Mouse (Mus musculus) gastrocnemius, adult 2 months (tissue): ENCODE results near the gene Cwc22. TPM values are rescaled to one million over a fixed set of nuclear protein-coding genes. Genes with fewer than 3 reads are reported as not detected.
A peak's percentile ranks its signal among the peaks of the same experiment; 100 is the strongest.

Experiments used
- DNase-seq: peaks from one replicate; pipeline ENCODE4 v3.0.0; 2022
- H3K27ac ChIP-seq: fragments of 200-600 bp; 2 replicates; pipeline ENCODE4 v1.8.1; 2022; ENCODE audit warnings: mild to moderate bottlenecking
- H3K4me3 ChIP-seq: fragments of 200-600 bp; 2 replicates; pipeline ENCODE4 v1.8.1; 2022; ENCODE audit warnings: mild to moderate bottlenecking, moderate library complexity
- CTCF ChIP-seq: fragments of 200-600 bp; IDR thresholded peaks from 2 replicates; pipeline ENCODE4 v1.8.1; 2022; ENCODE audit warnings: antibody characterized with exemption, mild to moderate bottlenecking, moderate library complexity
- intact Hi-C: fragments of 180-260 bp; cut with DNase I; formaldehyde crosslinking; loops from one replicate; pipeline ENCODE4 v1.15.1; 2025
- total RNA-seq, 2 experiments: library from RNA; stranded (reverse); gene quantifications; 2 replicates each; pipeline ENCODE4 v1.2.3; 2021

Gene Cwc22
- total RNA-seq, 2 experiments from 2014 or later: 13.9 to 14.2 TPM

DNA sequence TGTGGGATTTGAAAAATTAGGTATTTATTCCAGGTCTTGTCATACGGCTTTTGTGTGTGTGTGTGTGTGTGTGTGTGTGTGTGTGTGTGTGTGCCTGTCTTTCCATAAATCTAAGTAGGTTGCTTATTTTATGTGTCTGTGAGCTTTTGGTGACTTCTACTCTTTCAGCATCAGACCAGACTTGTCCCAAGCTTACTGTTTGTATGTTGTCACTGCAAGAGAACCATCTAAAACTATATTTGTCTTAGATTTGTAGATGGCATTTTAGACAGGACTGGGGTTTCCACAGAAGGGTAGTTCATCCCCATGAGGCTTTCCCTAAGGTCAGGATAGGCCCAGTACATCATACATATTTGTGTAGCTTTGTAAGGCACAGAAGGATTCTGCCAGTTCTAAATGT is 13.2 kb upstream of the Cwc22 start:
- TF ChIP-seq CTCF: no peak
- DNase-seq: no peak
- Histone ChIP-seq H3K27ac (no peak overlapping the region), H3K4me3 (no peak overlapping the region)
- intact Hi-C loops: no loop called here

DNA sequence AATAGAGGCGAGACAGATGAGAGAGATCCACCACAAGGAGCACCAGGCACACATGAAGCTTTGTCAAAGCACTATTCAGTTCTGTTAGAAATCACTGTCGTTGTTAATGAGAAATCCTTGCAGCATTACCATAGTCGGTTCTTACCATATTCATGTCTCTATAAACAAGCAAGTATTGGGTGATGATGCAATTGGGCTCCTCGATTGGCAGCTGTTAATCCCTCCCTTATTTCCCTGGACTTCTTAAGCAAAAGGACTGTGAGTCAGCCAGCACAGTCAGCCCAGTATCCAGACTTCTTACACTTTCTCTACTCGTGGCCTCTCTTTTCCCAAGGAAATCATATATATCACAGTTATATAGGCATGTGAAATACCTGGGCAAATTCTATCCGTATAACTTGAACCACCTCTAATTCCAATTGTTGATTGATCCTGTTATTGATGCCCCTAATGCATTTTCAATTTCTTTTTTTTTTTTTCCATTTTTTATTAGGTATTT is 5.3 kb upstream of the Cwc22 start:
- no peak overlapping the region for H3K27ac ChIP-seq
- DNase-seq: no peak
- no peak overlapping the region for H3K4me3 ChIP-seq
- intact Hi-C loops: no loop called here
- TF ChIP-seq CTCF: no peak

DNA sequence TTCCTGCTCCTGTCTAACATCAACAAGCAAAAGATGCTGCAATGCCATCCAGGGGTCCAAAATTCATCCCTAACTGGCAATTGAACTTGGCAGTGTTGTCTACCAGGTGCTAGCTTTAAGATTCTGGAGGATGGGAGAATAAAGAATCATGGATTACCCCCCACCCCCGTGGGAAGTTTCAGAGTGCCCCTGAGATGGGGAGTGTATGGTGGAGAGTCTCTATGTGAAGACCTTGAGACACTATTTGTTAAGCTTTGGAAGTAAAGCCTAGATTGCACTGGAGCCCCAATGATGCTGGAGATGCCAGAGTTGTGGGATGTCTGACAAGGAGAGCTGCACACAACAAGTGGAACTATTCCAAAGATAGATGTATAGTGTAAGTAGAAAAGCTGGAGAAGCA is 3.9 kb upstream of the Cwc22 start:
- intact Hi-C loops: no loop called here
- TF ChIP-seq CTCF: no peak
- no peak overlapping the region for H3K4me3 ChIP-seq
- no peak for DNase-seq
- no peak overlapping the region for H3K27ac ChIP-seq

DNA sequence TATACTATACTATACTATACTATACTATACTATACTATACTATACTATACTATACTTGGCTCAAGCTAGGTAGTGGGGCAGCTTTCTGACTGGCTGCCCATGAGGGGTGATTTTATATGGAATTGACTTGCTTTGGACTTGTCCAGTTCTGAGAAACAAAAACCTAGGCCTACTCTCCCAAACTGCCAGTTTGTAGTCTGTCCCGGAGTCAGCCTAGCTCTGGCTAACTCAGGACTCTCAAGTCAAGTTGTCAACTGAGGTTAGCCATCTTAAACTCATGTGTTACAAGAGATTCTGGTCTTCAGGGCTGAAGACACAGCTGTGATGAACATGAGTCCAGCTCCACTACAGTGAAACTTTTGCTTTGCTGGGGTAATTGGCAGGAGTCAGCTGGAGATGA is 3.3 kb upstream of the Cwc22 start:
- H3K4me3 ChIP-seq: no peak overlapping the region
- intact Hi-C loops: no loop called here
- no peak for TF ChIP-seq CTCF
- DNase-seq: no peak
- H3K27ac ChIP-seq: no peak overlapping the region

DNA sequence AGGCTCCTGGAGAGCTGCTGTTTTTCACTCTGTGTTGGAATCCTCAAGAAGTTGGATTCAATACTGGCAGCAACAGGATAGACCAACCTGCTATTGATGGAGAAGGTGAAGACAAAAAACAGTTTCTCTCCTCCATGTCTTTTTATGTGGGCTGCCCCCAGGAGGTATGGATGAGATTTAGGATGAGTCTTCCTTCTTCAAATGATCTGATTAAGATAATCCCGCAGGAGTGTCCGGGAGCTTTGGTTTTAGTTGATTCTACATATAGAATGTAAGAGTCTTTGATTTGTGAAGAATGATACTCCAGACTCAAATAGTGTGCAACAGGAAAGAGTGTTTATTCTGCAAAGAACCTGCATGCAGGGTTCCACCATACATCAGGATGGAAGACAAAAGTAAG is 2.7 kb upstream of the Cwc22 start:
- no peak for TF ChIP-seq CTCF
- no peak overlapping the region for H3K4me3 ChIP-seq
- intact Hi-C loops: no loop called here
- H3K27ac ChIP-seq: no peak overlapping the region
- DNase-seq: no peak

DNA sequence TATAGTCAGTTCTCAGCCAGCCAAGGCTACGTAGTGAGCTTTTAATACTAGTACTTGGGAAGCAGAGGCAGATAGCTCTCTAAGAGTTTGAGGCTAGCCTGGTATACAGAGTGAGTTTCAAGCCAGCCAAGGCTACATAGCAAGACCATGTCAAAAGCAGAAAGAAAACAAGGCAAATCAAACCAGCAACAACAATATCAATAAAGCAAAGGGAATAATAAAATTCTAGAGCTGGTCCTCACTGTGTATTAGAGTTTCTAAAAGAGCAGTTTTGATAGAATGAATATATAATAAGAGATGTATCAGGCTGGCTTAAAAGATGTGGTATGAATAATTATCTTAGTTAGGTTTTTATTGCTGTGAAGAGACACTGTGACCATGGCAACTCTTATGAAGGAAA is 2.0 kb upstream of the Cwc22 start:
- H3K4me3 ChIP-seq: no peak overlapping the region
- DNase-seq: no peak
- intact Hi-C loops: no loop called here
- no peak for TF ChIP-seq CTCF
- no peak overlapping the region for H3K27ac ChIP-seq

DNA sequence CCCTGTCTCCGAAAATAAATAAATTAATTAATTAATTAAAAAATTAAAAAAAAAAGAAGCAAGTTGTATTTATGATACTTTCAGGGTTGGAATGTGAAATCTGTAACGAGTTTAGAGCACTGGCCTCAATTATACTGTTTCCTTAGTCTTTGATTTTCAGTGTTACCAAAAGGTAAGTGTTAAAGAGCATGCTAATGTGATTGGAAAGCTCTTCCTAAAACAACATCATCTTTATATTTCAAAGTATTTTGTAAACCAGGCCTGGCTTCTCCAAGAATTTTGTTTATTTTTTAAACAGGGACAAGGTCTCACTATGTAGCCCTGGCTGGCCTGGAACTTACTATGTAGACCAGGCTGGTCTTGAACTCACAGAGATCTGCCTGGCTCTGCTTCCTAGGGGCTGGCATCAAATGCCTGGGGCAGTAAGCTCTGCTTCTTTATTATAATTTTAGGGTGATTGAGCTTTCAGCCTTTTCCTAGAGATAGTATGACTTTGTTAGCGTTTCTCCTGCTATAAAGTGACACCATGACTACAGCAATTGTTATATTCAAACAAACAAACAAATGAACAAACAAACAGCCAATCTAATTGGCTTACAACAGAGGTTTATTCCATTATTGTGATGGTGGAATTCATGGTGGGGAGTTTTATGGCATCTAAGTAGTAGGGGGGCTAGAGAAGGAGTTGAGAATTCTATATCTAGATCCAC is 1.1 kb upstream of the Cwc22 start:
- H3K4me3 ChIP-seq: no peak overlapping the region
- DNase-seq: no peak
- H3K27ac ChIP-seq: no peak overlapping the region
- TF ChIP-seq CTCF: no peak
- intact Hi-C loops: no loop called here

DNA sequence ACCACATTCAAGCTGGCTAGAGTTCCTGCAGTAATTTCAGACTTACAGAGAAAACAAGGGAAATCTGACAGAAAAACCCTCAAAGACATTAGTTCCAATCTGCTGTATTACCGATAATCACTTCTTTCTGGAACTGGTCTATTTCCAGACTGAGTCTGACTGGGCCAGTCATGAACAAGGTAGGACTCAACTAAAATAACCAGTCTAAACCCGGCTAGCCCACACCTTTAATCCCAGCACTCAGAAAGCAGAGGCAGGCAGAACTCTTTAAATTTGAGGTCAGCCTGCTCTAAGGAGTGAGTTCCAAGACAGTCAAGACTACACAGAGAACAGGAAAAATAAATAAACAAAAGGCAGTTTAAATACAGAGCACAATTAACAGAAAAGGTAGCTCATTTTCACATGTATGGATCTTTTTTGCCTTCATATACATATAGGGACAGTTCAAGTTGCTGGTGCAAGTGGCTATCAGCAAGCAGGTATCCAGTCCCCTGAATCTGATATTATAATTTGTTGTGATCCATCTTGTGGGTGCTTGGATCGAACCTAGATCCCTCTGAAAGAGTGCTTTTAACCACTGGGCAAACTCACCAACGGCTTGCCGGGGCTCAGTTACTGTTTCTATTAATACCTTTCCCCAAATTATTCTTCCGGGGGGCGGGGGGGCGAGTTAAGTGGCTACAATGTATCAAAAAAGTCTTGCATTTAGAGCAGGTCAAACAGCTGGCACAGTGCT is 1.1 kb downstream of the Cwc22 start:
- H3K4me3 ChIP-seq: peak overlapping the region; percentile 81
- TF ChIP-seq CTCF: no peak
- peak overlapping the region; percentile 90 for H3K27ac ChIP-seq
- DNase-seq: no peak
- intact Hi-C loops: no loop called here

DNA sequence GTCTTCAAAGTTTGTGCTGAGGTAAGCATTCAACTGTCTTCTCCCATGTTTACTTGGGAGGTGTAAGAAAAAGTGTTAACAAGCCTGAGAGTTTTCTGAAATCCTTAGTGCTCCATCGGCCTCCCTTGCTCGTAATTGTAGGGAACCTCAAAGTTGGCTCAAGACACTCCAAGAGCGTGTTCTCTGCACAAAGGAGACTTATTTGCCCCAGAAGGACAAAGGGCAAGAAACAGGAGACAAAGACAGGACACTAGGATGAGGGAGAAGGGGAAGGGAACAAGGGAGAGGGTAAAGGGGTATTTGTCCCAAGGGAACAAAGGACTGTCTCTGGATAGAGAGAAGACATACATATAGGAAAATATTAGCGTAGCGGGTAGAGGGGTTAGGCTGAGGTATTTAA is 1.9 kb downstream of the Cwc22 start:
- no peak for DNase-seq
- intact Hi-C loops: no loop called here
- TF ChIP-seq CTCF: no peak
- no peak overlapping the region for H3K27ac ChIP-seq
- H3K4me3 ChIP-seq: no peak overlapping the region

DNA sequence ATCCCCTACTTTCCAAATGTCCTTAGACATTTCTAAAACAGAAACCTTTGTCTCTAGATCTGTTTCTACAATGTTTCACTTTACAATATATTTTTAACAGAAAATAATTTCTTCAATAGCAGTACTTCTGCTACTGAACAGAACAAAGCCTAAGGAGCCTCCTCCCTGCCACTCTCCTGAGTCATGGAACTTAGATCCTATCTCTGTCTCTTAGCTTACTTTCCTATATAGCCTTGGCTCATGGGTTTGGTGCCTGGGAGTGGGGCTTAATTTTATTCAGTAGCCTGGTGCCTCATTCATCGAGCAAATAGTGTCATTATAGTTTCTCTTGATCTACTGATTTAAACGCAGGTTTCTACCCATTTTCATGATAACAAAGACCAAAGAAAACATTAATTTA is 4.2 kb downstream of the Cwc22 start:
- no peak for TF ChIP-seq CTCF
- DNase-seq: no peak
- intact Hi-C loops: no loop called here
- H3K4me3 ChIP-seq: no peak overlapping the region
- no peak overlapping the region for H3K27ac ChIP-seq

DNA sequence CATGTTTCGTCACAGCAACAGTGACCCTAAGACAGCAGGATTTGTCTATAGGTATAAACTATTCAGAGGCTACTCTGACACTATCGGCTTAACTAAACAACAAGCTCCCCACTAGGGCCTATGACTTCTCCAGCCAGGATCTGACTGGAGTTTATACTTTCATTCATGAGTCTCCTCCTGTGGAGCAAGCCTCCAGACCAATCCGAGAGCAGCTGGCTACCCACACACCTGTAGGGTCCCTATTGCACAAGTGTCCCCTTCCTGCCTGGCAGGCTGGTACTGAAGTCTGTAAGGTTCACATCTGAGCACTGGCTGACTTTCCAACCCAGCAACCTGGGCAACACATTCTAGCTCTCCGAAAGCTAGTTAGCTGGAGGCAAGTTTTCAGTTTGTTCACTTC is 7.9 kb downstream of the Cwc22 start:
- intact Hi-C loops: no loop called here
- H3K4me3 ChIP-seq: no peak overlapping the region
- DNase-seq: no peak
- no peak for TF ChIP-seq CTCF
- no peak overlapping the region for H3K27ac ChIP-seq

DNA sequence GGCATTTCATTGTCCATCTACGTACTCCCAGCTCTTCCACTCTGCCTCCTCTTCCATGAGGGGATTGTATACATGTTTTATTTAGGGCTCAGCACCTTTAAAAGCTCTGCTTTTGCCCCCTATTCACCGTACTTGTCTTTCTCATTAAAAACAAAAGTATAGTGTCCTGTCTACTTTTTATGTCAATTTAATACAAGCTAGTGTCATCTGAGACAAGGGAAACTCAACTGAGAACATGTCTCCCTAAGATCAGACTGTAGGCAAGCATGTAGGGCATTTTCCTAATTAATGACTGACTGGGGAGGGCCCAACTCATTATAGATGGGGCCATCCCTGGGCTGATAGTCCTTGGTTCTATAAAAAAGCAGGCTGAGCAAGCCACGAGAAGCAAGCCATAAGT is 8.4 kb downstream of the Cwc22 start:
- Histone ChIP-seq H3K27ac (no peak overlapping the region), H3K4me3 (no peak overlapping the region)
- intact Hi-C loops: no loop called here
- DNase-seq: no peak
- no peak for TF ChIP-seq CTCF

DNA sequence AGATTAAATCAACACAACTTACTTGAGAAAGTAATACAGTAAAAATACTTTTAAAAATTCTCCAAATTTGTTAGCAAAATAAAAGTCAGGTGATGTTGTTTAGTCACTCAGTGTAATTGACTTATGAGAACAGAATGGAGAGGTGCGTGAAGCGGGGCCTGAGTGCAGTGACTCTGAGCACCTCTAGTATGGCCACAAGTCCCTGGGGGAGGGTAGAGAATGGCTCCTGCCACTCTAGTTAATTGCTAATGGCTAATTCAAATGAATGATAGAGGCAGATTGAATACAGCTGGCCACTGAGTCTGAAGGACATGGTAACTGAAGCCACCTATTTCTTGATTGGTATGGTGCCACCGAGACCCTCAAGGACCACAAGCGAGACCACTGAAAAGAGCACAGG is 12.0 kb downstream of the Cwc22 start:
- H3K27ac ChIP-seq: no peak overlapping the region
- TF ChIP-seq CTCF: no peak
- intact Hi-C loops: no loop called here
- no peak overlapping the region for H3K4me3 ChIP-seq
- no peak for DNase-seq

DNA sequence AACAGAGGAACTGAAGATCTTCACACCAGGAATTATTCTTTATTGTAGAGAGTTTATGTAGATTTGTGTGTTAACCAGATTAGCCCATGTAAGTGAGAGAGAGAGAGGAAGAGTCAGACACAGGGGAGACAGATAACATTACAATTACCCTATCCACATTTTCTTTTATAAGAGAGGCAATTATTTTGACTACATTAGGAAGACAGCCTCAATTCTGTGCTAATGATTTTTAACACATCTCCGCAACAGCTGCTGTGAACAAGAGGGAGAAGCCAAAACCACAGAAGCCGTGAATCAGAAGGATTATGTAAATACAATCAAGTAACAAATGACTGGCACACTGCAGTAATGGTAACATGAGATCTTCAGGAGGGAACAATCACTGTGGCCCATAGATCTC is 12.5 kb downstream of the Cwc22 start:
- TF ChIP-seq CTCF: no peak
- no peak overlapping the region for H3K4me3 ChIP-seq
- DNase-seq: no peak
- intact Hi-C loops: no loop called here
- no peak overlapping the region for H3K27ac ChIP-seq
